Mouse (Mus musculus) testis, adult 2 months (tissue): ENCODE measurements around the gene Ttpal.

Experiments
- CTCF ChIP-seq: fragments of 200-500 bp; IDR thresholded peaks from 2 replicates; pipeline ENCODE4 v1.5.1; 2012; ENCODE audit warnings: low read depth, mild to moderate bottlenecking, inconsistent platforms, low read length, moderate library complexity; ENCODE audit not compliant: control insufficient read depth, insufficient read depth, insufficient replicate concordance
- POLR2A ChIP-seq: fragments of 200-500 bp; IDR thresholded peaks from 2 replicates; pipeline ENCODE4 v1.6.1; 2012; ENCODE audit warnings: low read depth, mild to moderate bottlenecking, inconsistent platforms, low read length, moderate library complexity; ENCODE audit not compliant: control insufficient read depth

DNA sequence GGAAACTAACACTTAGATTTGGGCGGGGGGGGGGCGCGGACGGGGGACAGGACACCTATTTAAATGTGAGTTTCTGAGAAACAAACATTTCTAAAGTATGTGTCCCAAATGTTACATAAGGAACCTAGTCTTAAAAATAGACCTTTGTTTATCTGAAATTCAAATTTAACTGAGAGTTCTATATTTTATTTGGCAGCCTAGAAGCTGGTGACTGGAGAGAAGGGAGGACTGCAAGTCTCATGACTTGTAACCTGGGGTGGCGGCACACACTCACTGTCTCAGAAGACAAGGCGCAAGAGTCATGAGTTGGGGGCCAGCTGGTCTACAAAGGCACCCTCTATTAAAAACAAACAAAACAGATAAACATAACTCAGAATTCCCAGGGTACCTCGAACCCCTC, 1.0 kb upstream of the Ttpal start:
- TF ChIP-seq CTCF (no peak), POLR2A (no peak)
